Mouse (Mus musculus): ENCODE measurements around the gene Secisbp2l.

Secisbp2l gene

DNA sequence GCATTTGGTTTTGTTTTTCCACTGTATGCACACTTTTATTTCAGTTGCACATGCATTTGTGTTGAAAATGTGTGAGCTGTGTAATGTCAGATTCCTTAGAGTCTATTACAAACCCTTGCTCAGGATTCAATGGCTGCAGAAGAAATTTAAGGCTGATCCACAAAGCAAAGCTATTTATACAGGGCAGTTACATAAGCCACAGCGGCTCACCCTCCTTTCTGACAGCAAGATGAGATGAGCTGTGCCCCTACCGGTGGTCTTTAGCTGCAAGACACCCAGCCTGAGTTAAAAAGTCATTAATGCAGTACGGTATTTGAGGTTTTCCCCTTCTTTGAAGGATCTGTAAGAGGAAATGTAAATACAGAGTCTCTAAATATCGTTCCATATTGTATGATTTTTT, 1.2 kb upstream of the Secisbp2l start:
- no peak for DNase-seq (ENCODE audit: low spot score in 2 of 2)

GRCm38 (mm10) chr2:125781978-125782718, 522 bp downstream of the Secisbp2l start:
- peak in 1 of 2 experiments; percentile 11 for DNase-seq (ENCODE audit: low spot score in 2 of 2)

DNA sequence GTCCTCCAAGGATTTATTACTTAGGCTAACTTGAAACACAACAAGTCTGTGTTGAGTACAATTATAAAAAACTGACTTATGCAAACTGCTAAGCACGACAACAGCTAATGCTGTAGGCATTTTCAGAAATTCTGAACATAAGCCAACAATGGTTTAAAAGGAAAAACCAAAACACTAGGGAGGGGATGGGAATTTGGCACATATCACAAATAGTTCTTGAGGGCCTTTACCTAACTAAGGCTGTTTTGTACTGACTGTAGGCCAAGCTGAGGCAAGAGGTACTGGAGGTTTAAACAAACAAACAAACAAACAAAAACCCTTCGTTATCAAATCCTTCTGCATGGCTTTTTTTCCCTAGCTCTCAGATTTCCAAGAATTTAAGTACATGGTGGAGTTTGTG, 1.7 kb downstream of the Secisbp2l start:
- no peak for DNase-seq (ENCODE audit: low spot score in 2 of 2)

GRCm38 (mm10) chr2:125778380-125778779, 4.3 kb downstream of the Secisbp2l start:
- no peak for DNase-seq (ENCODE audit: low spot score in 2 of 2)

DNA sequence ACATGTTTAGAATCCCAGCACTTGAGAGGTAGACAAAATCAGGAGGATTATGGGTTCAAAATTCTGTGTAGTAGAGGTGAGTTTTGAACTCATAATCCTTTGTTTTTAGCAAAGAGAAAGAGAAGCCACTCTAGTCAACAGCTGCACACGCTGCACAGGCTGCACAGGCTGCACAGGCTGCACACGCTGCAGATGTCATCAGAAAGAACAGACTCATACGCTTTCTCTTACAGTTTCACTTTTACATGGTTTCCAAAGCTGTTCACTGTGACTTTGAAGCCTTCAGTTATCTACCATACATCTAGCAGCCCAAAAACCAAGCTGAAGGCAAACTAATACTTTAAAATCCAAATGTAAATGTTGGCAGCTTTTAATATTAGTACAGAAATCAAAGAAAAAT, 5.7 kb downstream of the Secisbp2l start:
- DNase-seq (ENCODE audit: low spot score in 2 of 2): no peak

GRCm38 (mm10) chr2:125775661-125776060, 7.0 kb downstream of the Secisbp2l start:
- no peak for DNase-seq (ENCODE audit: low spot score in 2 of 2)

GRCm38 (mm10) chr2:125774846-125775245, 7.8 kb downstream of the Secisbp2l start:
- no peak for DNase-seq (ENCODE audit: low spot score in 2 of 2)

- DNase-seq (ENCODE audit: low spot score in 2 of 2): no peak
Measured at GRCm38 (mm10) chr2:125765029-125765428, 17.6 kb downstream of the Secisbp2l start.

DNA sequence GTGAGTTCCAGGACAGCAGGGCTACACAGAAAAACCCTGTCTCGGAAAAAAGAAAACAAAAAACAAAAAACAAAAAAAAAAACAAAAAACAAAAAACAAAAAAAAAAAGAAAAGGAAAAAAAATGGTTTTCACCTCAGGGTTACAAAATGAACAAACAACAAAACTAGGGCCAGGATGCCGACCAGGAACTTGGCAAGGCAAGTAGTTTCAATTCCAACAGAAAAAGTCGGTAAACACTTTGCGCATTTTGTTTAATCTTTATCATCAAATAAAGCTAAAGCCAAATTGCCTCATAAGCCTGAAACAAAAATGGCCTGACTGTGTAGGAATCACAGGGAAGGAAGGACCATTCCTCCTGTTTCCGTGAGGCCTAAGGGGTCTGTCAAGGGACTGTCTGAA, 18.1 kb downstream of the Secisbp2l start:
- no peak for DNase-seq (ENCODE audit: low spot score in 2 of 2)

DNA sequence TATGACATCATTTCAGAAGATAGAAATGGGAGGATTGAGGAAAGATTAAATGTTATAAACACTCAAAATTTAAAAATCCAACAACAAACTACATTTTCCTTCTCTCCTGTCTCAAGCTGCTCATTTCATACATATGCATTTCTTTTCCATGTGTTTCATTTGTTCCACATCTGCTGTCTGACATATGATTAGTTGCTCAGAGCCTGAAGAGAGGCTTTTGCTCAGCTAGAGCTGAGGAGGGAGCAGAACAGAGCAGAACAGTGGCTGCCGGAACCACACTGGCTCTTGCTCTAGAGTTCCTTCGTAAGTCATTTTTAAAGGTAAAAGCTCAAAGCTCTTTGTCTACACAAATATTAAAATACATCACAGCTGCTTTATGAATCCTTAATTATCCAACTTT, 33.3 kb downstream of the Secisbp2l start:
- DNase-seq (ENCODE audit: low spot score in 2 of 2): no peak

DNA sequence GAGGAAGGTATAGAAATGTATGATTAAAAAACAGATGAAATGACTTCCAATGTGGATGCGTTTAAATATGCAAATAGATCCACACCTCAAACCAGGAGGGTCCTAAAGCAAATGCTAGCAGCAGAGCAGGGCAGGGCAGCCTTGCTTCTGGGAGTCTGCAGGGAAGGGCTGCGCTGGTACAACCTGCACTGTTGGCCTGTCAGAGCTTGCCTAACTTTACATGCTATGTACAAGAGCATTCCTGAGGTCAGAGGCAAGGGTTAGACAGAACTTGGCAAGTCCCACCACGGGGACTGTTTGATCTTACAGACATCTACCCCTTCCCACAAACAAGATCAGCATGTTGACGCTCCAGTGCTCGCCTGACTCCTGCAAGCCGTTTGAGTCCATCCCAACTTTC, 43.3 kb downstream of the Secisbp2l start:
- DNase-seq (ENCODE audit: low spot score in 2 of 2): no peak

DNA sequence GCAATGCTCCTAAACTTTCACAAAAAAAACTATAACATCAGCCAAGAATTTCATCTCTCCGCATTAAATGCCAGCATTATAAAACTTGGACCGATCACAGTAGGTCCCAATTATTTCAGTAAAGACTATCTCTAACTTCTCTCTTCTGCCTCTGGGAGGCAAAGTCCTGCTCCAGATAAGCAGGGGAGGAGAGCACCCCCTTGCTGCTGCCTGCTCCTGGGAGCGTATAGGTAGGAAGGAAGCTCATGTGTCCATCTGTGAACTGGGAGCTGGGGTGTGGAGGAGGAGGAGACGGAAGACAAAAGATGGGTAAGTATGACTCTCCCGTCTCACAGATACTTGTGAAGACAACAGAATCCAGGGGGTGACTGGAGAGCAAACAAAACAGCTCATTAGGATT, 44.0 kb downstream of the Secisbp2l start:
- no peak for DNase-seq (ENCODE audit: low spot score in 2 of 2)

DNA sequence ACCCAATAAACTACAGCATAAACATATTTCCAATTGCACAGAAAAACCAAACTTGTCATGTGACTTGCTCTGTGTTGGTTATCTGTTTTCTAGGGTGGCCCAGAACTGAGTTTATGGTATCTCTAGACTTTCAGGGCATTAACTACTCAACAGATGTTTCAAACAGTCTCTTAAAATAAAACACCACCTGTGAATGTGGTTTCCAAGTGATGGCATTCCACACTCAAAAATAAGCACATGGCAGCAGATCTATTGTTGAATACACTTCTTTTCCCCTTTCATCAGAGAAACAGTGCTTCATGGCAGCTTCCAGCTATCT, 46.7 kb downstream of the Secisbp2l start:
- DNase-seq (ENCODE audit: low spot score in 2 of 2): no peak

GRCm38 (mm10) chr2:125735333-125736024, 47.2 kb downstream of the Secisbp2l start:
- no peak for DNase-seq (ENCODE audit: low spot score in 2 of 2)

GRCm38 (mm10) chr2:125734741-125735140, 47.9 kb downstream of the Secisbp2l start:
- no peak for DNase-seq (ENCODE audit: low spot score in 2 of 2)

DNA sequence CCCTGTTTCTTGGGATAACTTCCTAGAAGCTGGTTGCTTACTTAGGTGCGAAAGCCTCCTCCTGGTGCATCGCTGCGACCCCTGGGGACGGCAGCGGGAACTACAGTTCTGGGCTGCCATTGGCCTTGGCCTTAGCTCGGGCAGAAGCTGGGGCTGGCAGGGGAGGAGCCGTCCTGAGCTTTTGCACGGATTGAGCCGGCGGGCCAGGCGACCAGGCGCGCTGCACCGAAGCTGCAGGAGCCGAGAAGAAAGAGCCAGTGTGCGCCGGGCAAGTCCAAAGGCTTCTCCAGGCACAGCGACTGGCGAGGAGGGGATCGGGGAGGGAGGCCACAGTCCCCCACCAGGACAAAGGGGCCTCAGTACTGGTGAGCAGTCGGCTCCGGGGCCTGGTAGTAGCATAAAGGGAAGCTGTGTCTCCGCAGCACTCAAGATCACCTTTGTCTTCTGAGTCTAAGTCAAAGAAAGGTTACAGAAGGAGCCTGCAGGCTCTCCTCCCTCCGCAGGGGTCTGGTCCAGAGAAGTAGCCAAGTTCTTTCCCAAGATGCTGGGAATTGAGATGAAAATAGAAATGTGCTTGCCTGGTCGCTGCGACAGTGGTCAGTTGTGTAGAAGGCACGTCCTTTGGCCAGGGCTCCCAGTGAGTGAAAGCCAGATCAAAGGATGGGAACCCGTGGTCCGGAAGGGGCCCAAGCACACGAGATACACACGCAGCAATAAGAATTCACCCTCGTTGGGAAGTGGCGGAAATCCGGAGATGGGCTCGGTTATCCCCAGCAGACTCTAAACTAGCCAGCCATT, 50.7 kb downstream of the Secisbp2l start:
- DNase-seq (ENCODE audit: low spot score in 2 of 2): peak; percentile 84 to 91

- no peak for DNase-seq (ENCODE audit: low spot score in 2 of 2)
Measured at GRCm38 (mm10) chr2:125724546-125725114, 58.0 kb downstream of the Secisbp2l start.

DNA sequence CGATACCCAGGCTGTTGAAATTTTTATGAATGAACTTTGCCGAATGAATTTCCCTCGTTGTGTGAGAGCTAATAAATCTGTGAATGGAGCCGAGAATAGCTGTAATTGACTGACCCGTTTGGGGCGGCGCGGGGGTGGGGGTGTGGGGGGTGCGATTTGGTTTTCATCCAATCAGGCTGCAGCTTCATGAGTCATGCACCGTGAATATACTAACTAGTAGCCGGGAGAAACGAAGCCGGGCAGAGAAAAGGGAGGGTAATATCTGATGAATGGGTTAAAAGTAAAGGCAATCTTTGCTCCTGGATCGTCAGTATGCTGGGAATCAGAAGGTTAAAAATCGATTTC, 58.6 kb downstream of the Secisbp2l start, which contains the start of gene Shc4:
Gene Shc4, minus strand, starts transcription at position 63 of the 345 bp plus-strand sequence.
- DNase-seq (ENCODE audit: low spot score in 2 of 2): peak in 1 of 2 experiments; percentile 5

GRCm38 (mm10) chr2:125723408-125724085, 59.1 kb downstream of the Secisbp2l start:
- DNase-seq (ENCODE audit: low spot score in 2 of 2): peak; percentile 33 to 37

DNA sequence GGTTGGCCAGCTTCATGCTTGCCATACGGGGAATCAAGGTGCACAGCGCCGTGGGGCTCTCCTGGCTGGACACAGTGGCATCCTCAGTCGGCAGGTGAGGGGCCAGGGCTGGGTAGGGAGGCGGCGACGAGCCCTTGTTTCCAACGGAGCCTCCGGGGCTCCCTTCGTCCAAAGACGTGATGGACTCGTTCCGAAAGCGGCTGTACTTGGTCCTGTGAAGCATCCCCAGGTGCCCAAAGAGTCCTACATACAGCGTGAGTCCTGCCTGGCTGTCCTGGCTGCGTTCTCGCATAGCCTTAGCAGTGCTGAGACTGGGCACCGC, 59.6 kb downstream of the Secisbp2l start:
- DNase-seq (ENCODE audit: low spot score in 2 of 2): no peak

DNA sequence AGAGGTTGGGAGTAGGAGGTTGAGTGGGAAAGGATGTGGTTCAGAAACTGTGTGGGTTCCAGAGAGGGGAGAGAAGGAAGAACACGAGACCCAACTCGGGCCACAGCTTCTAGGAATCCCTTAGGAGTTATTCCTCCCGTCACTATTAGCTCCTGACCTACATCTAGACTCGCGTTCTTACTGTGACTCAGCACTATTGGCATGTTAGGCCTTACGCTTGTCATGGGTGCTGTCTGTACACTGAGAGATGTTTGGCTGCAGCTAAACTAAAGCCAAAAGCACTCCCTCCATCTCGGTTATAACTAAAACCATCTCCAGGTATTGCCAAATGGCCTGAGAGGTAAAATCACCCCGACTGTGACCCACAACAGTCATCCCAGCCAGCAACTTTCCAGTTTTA, 66.1 kb downstream of the Secisbp2l start:
- no peak for DNase-seq (ENCODE audit: low spot score in 2 of 2)

- no peak for DNase-seq (ENCODE audit: low spot score in 2 of 2)
Measured at GRCm38 (mm10) chr2:125706510-125706921, 76.2 kb downstream of the Secisbp2l start.
